Mouse (Mus musculus): ENCODE results near the gene Bnipl. TPM values are rescaled to one million over a fixed set of nuclear protein-coding genes. Genes with fewer than 3 reads are reported as not detected.

Bnipl gene
- polyA plus RNA-seq, 1 experiment from 2014 or later, result 1.6 TPM

- no peak overlapping the region for H3K9ac ChIP-seq (ENCODE audit: low read depth, low read length)
- DNase-seq (ENCODE audit: low spot score) (peak; percentile 69), ATAC-seq (replicated peaks; ENCODE audit: low FRiP score, low read depth) (peak; percentile 68)
- H3K36me3 ChIP-seq (ENCODE audit: insufficient read depth, low read length), result peaks cover 34% of the 10 kb centered on the region; the same call in 1 of the 2 replicates
- peak; percentile 81 for TF ChIP-seq CTCF (IDR thresholded peaks at IDR 0.05; ENCODE audit: low read depth)
- no peak overlapping the region for H3K4me2 ChIP-seq (ENCODE audit: low read length)
- 0 out of 2 replicates have a peak overlapping the region, but pooled peaks have one; percentile 15 for H3K27ac ChIP-seq
- no peaks in the 10 kb centered on the region for H3K4me1 ChIP-seq (replicated peaks; ENCODE audit: insufficient read depth, low read length)
- WGBS, result 42% methylated on average over 11 of the region's 11 CpGs
- H3K27me3 ChIP-seq (ENCODE audit: insufficient read depth, low read length), result no peaks in the 10 kb centered on the region
- H3K9me3 ChIP-seq (replicated peaks; ENCODE audit: low read length), result no peaks in the 10 kb centered on the region
- H3K4me3 ChIP-seq (replicated peaks; ENCODE audit: low read depth, low read length), result no peak overlapping the region
These were observed 12.2 kb upstream of the Bnipl start for GRCm38 (mm10) chr3:95263089-95263739.

GRCm38 (mm10) chr3:95261975-95262374 lies 11.0 kb upstream of the Bnipl start:
- WGBS, result 88% methylated on average over 4 of the region's 4 CpGs
- H3K27me3 ChIP-seq (ENCODE audit: insufficient read depth, low read length), result no peaks in the 10 kb centered on the region
- no peak for ATAC-seq (replicated peaks; ENCODE audit: low FRiP score, low read depth)

GRCm38 (mm10) chr3:95256931-95257330 lies 5.9 kb upstream of the Bnipl start:
- peaks cover 42% of the 10 kb centered on the region for H3K36me3 ChIP-seq (ENCODE audit: insufficient read depth, low read length)
- TF ChIP-seq CTCF (IDR thresholded peaks at IDR 0.05; ENCODE audit: low read depth), result no peak
- no peak overlapping the region for H3K4me3 ChIP-seq (replicated peaks; ENCODE audit: low read depth, low read length)
- H3K27ac ChIP-seq, result no peak overlapping the region
- H3K27me3 ChIP-seq (ENCODE audit: insufficient read depth, low read length), result no peaks in the 10 kb centered on the region
- DNase-seq (ENCODE audit: low spot score), result no peak
- no peaks in the 10 kb centered on the region for H3K9me3 ChIP-seq (replicated peaks; ENCODE audit: low read length)
- H3K9ac ChIP-seq (ENCODE audit: low read depth, low read length), result no peak overlapping the region
- no peak overlapping the region for H3K4me2 ChIP-seq (ENCODE audit: low read length)
- WGBS, result 73% methylated on average over 5 of the region's 5 CpGs
- ATAC-seq (replicated peaks; ENCODE audit: low FRiP score, low read depth), result no peak
- H3K4me1 ChIP-seq (replicated peaks; ENCODE audit: insufficient read depth, low read length), result no peaks in the 10 kb centered on the region

More at GRCm38 (mm10) chr3:95261975-95262374, 11.0 kb upstream of the Bnipl start:
- Histone ChIP-seq H3K4me2 (ENCODE audit: low read length) (no peak overlapping the region), H3K27ac (no peak overlapping the region), H3K9me3 (replicated peaks; ENCODE audit: low read length) (no peaks in the 10 kb centered on the region), H3K9ac (ENCODE audit: low read depth, low read length) (no peak overlapping the region), H3K36me3 (ENCODE audit: insufficient read depth, low read length) (peaks cover 40% of the 10 kb centered on the region), H3K4me1 (replicated peaks; ENCODE audit: insufficient read depth, low read length) (no peaks in the 10 kb centered on the region), H3K4me3 (replicated peaks; ENCODE audit: low read depth, low read length) (no peak overlapping the region)
- TF ChIP-seq CTCF (IDR thresholded peaks at IDR 0.05; ENCODE audit: low read depth), result no peak
- DNase-seq (ENCODE audit: low spot score), result no peak

GRCm38 (mm10) chr3:95250361-95250760 lies 632 bp downstream of the Bnipl start:
- DNase-seq (ENCODE audit: low spot score) (no peak), ATAC-seq (replicated peaks; ENCODE audit: low FRiP score, low read depth) (no peak)
- Histone ChIP-seq H3K4me2 (ENCODE audit: low read length) (no peak overlapping the region), H3K27me3 (ENCODE audit: insufficient read depth, low read length) (no peaks in the 10 kb centered on the region), H3K9me3 (replicated peaks; ENCODE audit: low read length) (no peaks in the 10 kb centered on the region), H3K4me3 (replicated peaks; ENCODE audit: low read depth, low read length) (no peak overlapping the region), H3K36me3 (ENCODE audit: insufficient read depth, low read length) (0 out of 2 replicates have a peak, but pooled peaks cover 11% of the 10 kb centered on the region), H3K4me1 (replicated peaks; ENCODE audit: insufficient read depth, low read length) (0 out of 2 replicates have a peak, but pooled peaks cover 2% of the 10 kb centered on the region), H3K9ac (ENCODE audit: low read depth, low read length) (no peak overlapping the region), H3K27ac (no peak overlapping the region)
- no peak for TF ChIP-seq CTCF (IDR thresholded peaks at IDR 0.05; ENCODE audit: low read depth)
- 65% methylated on average over 5 of the region's 5 CpGs for WGBS

- 0 out of 2 replicates have a peak, but pooled peaks cover 2% of the 10 kb centered on the region for H3K36me3 ChIP-seq (ENCODE audit: insufficient read depth, low read length)
- H3K27ac ChIP-seq, result no peak overlapping the region
- WGBS, result 59% methylated on average over 1 of the region's 1 CpGs
- H3K9me3 ChIP-seq (replicated peaks; ENCODE audit: low read length), result no peaks in the 10 kb centered on the region
- H3K9ac ChIP-seq (ENCODE audit: low read depth, low read length), result no peak overlapping the region
- no peak overlapping the region for H3K4me2 ChIP-seq (ENCODE audit: low read length)
- DNase-seq (ENCODE audit: low spot score) (no peak), ATAC-seq (replicated peaks; ENCODE audit: low FRiP score, low read depth) (no peak)
- H3K27me3 ChIP-seq (ENCODE audit: insufficient read depth, low read length), result no peaks in the 10 kb centered on the region
- 0 out of 2 replicates have a peak, but pooled peaks cover 2% of the 10 kb centered on the region for H3K4me1 ChIP-seq (replicated peaks; ENCODE audit: insufficient read depth, low read length)
- TF ChIP-seq CTCF (IDR thresholded peaks at IDR 0.05; ENCODE audit: low read depth), result no peak
- no peak overlapping the region for H3K4me3 ChIP-seq (replicated peaks; ENCODE audit: low read depth, low read length)
These were observed 3.2 kb downstream of the Bnipl start for GRCm38 (mm10) chr3:95247660-95248336.

- H3K4me3 ChIP-seq (replicated peaks; ENCODE audit: low read depth, low read length), result no peak overlapping the region
- H3K27me3 ChIP-seq (ENCODE audit: insufficient read depth, low read length), result no peaks in the 10 kb centered on the region
- H3K9ac ChIP-seq (ENCODE audit: low read depth, low read length), result no peak overlapping the region
- 66% methylated on average over 5 of the region's 5 CpGs for WGBS
- H3K4me1 ChIP-seq (replicated peaks; ENCODE audit: insufficient read depth, low read length), result 0 out of 2 replicates have a peak, but pooled peaks cover 2% of the 10 kb centered on the region
- no peaks in the 10 kb centered on the region for H3K9me3 ChIP-seq (replicated peaks; ENCODE audit: low read length)
- no peak overlapping the region for H3K4me2 ChIP-seq (ENCODE audit: low read length)
- H3K27ac ChIP-seq, result no peak overlapping the region
- no peaks in the 10 kb centered on the region for H3K36me3 ChIP-seq (ENCODE audit: insufficient read depth, low read length)
- no peak for DNase-seq (ENCODE audit: low spot score)
- no peak for TF ChIP-seq CTCF (IDR thresholded peaks at IDR 0.05; ENCODE audit: low read depth)
- no peak for ATAC-seq (replicated peaks; ENCODE audit: low FRiP score, low read depth)
These were observed 4.3 kb downstream of the Bnipl start for GRCm38 (mm10) chr3:95246465-95247231.
